Mouse (Mus musculus): Measurements from ENCODE around the gene Tgoln1.
A peak's percentile ranks its signal among the peaks of the same experiment; 100 is the strongest.

Tgoln1 gene

DNA sequence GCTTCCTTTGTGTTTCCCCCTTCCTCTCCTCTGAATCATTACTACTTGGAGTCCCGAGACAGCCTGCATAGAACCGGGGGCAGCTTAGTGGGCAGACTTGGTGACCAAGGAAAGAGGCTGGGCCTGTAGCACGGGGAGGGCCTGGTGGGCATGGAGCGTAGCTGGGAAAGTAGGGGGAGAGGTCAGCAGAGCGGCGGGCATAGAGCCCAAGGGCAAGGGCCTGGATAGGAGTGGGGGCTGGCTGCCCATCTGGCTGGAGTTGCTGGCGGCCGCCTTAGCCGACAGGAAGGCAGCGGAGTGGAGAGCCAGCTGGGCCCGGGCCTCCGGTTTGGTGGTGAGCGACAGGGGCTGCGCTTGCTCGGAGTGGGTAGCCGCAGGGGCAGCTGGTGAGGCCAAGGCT lies 10.5 kb upstream of the Tgoln1 start:
- peak; percentile 62 for DNase-seq

GRCm38 (mm10) chr6:72626391-72626790 lies 9.6 kb upstream of the Tgoln1 start:
- no peak for DNase-seq

GRCm38 (mm10) chr6:72623661-72624402 lies 7.0 kb upstream of the Tgoln1 start:
- DNase-seq, result peak; percentile 45

- DNase-seq, result no peak
These were observed 6.1 kb upstream of the Tgoln1 start for GRCm38 (mm10) chr6:72622917-72623316.

DNA sequence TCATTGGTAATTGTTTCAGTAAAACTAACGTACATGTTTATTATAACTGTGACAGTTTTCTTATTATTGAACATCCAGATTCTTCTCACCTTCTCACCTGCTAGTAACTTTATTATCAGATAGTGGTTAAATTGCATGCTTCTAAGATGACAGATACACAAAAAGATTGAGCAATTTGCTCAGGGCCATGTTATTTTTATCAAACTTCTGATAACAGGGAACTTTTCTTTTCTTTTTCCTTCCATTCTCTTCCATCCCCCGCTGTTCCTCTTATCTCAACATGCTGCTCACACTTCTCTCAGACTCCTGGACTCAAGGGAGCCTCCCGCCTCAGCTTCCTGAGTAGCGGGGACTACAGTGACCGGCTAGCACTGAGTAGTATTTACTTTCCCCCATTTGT lies 4.1 kb upstream of the Tgoln1 start:
- no peak for DNase-seq

- peak; percentile 62 for DNase-seq
These were observed 3.1 kb upstream of the Tgoln1 start for GRCm38 (mm10) chr6:72619734-72620532.

- DNase-seq, result no peak
These were observed 1.0 kb downstream of the Tgoln1 start for GRCm38 (mm10) chr6:72615561-72616375.

DNA sequence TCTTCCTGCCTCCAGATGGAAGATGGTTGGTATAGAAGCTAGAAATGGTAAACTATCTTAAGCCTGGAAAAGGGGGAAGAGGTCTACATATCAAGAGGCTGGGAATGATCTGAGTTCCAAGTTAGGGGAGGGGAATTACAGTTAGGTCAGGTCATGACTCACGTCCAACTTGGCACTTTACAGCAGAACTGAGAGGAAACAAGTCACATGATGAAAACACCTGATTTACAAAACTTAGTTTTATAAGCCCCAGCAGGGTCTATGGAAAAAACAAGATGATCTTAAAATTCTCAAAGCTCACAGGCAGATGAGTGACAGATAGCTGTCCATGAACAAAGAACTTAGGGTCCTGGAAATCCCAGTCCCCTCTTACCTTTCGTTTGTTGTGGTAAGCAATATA lies 1.6 kb downstream of the Tgoln1 start:
- DNase-seq, result no peak

- DNase-seq, result no peak
These were observed 6.5 kb downstream of the Tgoln1 start for GRCm38 (mm10) chr6:72610261-72610660.

DNA sequence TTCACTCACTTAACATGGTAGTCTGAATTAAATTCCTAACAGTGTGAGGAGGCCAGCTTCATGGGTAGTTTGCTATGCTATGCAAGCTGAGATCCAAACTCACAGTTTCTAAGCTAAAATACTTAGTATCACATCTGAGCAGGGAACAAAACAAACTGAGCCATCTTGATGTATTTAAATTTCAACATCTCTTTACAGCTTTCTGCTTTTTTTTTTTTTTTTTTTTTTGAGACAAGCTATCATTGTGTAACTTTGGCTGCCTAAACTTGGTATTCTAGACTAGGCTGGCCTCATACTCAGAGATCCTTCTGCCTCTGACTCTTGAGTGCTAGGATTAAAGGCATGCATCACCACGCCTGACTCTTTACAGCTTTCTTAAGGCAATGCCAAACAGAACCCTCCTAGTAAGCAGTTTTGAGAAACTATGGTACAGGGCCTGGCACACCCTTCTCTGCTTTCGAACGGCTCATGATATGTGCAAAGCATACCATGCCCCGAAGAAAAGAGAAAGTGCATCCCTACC lies 8.1 kb downstream of the Tgoln1 start:
- no peak for DNase-seq

DNA sequence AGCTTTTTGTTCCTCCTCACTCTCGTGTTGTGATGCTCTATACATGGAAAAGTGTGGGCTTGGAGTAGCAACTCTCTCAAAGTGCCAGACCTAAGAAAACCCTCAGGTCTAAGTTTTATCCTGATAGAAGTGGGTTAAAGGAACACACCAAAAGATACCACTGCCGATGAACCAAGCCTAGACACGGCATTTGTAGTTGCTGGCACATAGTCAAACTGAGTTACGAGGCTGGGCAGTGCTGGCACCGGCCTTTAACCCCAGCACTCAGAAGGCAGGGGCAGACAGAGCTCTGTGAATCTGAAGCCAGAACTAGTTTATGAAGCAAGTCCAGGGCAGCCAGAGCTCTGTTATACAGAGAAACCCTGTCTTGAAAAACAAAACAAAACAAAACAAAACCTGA lies 9.1 kb downstream of the Tgoln1 start:
- peak; percentile 73 for DNase-seq

DNA sequence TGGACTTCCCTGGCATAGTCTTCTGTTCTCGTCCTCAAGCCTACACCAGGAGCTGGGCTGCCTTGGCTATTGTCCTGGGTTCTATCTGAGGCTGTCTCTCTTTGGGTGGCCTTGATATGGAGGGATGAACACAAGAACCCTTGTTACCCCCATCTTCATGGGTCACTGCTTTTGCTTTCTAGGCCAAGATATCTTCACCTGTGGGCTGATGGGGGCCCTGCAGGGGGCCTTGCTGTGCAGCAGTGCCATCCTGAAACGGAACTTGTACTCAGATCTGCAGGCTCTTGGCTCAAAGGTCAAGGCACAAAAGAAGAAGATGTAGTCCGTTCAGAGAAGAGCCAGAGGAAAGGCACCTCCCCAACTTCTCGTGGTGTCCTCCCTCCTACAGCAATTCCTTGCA lies 9.7 kb downstream of the Tgoln1 start:
- peak; percentile 61 for DNase-seq

GRCm38 (mm10) chr6:72604066-72604465 lies 12.7 kb downstream of the Tgoln1 start:
- DNase-seq, result no peak

DNA sequence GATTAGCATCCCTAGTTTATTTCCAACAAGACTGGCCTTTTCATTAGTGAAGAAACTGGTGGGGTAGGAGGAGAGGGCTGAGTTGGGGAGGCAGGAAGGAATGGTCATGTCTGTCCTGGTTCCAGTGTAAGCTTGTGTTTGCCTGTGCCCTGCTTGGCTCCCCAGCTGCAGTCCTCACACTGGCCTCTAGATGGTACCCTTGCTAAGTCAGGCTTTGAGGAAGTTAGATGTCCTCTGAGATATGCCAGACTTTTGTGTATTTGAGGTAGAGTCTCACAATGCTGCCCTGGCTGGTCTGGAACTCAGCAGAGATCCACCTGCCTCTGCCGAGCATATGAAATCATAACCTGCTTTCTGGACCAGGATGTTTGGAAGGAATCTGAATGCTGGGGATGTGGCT lies 15.1 kb downstream of the Tgoln1 start:
- DNase-seq, result peak; percentile 89

GRCm38 (mm10) chr6:72600771-72601170 lies 16.0 kb downstream of the Tgoln1 start:
- no peak for DNase-seq

GRCm38 (mm10) chr6:72600216-72600615 lies 16.6 kb downstream of the Tgoln1 start:
- no peak for DNase-seq

DNA sequence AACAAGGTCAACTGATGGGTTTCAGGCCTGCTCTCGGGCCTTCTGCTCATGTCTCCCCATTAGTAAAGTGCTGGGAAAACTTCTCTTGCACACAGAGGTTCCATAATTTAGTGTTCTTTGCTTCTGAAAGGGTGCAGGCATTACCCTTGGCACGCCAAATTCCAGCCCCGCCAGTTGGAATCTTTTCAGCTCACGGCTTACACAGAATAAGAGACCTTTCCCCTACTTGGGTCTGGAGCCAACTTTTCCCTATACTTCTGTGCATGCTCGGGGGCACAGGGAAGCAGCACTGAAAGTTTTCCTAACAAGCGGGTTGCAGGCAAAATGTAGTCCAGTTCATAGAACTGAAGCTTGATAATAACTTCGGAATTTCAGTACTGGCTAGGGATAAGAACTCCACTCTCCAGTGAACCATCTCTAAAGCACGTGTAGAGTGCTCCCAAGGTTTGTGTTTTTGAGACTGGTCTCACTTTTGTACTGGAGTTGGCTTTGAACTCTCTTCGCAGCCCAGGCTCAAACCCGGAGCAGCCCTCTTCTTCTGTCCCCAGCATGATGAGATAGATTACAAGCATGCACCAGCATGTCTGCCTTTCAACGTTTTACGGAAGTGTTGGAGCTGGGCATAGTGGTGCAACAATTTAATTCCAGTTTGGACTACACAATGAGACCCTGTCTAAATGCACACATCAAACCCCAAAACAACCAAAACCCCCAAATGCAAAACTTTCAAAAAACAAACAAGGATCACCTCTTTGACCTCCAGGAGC lies 17.8 kb downstream of the Tgoln1 start:
- DNase-seq, result peak; percentile 80

GRCm38 (mm10) chr6:72597956-72598753 lies 18.6 kb downstream of the Tgoln1 start, which contains the start of the genes Elmod3 and Retsat:
Gene Elmod3 (minus strand): TSS chr6:72598413.
Gene Retsat (plus strand): TSS chr6:72598475.
- DNase-seq, result peak; percentile 97

GRCm38 (mm10) chr6:72597083-72597874 lies 19.5 kb downstream of the Tgoln1 start:
- DNase-seq, result peak; percentile 46

DNA sequence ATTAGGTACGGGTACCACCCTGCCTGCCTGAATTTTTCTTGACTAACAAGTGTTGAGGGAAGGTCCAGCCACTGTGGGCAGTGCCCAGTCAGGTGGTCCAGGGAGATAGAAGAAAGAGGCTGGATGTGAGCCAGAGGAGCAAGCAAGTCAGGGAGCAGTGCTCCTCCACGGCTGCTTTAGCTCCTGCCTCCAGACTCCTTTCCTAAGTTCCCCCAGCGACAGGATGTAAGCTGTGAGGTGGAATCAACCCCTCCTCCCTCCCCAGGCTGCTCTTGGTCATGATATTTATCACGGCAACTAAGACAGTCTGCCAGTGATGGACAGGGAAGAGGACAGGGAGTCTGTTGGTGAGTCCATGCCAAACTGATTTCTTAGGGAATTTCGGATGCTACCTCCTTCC lies 22.9 kb downstream of the Tgoln1 start:
- DNase-seq, result no peak
